Mouse (Mus musculus): Measurements from ENCODE around the gene Rit1.
"Not testable (repeated sequence)": the region's sequence is repeated elsewhere in the genome, so short reads cannot be mapped to it uniquely, and the experiment has no call there.

Rit1 gene

GRCm38 (mm10) chr3:88738641-88739040 is 22.0 kb downstream of the Rit1 start:
- peak; percentile 52 to 55 for DNase-seq (ENCODE audit: low spot score in 2 of 2)

DNA sequence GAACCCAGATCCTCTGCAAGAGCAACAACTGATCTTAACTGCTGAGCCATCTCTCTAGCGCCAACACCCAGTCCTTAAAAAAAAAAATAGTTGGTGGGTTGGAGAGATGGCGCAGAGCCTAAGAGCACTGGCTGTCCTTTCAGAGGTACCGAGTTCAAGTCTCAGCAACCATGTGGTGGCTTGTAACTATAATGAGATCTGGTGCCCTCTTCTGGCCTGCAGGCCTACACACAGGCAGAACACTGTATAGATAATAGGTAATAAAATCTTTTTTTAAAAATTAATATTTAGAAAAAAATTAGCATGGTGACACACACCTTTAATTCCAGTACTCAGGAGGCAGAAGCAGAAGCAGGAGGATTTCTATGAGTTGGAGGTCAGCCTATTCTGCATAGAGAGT is 23.5 kb downstream of the Rit1 start:
- DNase-seq (ENCODE audit: low spot score in 2 of 2): no peak

GRCm38 (mm10) chr3:88745534-88745933 is 28.9 kb downstream of the Rit1 start:
- DNase-seq (ENCODE audit: low spot score in 2 of 2): no peak

DNA sequence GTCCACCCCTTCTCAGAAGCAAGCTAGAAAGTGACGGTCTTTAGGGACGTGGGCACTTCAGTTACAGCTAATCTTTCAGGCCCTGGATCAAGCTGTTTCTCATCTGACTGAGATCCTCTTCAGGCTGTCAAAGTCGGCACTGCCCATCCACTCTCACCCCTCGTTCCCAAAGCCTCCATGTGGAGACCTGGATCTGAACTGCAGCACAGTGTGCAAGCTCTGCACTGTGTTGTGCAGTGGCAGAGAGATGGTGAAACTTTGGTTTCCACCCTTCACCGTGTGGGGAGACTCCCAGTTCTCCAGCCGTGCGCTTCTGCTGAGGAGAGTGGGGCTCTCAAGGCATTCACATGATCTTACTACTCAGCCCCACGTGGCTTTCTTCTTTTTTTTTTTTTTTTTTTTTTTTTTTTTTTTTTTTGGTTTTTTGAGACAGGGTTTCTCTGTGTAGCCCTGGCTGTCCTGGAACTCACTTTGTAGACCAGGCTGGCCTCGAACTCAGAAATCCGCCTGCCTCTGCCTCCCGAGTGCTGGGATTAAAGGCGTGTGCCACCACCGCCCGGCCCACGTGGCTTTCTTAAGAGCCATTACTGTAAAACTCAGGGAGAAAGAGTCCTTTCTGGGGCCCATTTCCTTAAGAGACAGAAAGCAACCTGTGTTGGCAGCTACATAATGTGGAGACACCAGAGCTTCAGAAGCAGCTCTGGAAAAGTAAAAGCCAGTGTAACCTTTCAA is 29.7 kb downstream of the Rit1 start:
- DNase-seq (ENCODE audit: low spot score in 2 of 2): no peak

DNA sequence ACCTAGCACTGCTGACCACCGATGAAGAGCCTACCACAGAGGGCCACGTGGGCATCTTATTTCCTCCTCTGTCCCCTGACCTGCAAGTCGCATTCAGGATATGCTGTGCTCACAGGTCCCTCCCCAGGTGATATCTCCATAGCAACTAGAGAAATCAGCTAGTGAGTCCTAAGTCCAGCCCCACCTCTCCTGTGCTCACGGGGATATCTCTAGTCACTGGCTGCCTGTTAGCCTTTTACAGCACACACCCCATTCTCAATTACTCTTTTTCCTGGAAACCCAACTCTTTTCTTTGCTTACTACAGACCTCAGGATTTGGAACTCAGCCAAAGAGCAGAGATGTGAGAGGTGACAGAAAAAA is 30.2 kb downstream of the Rit1 start:
- no peak for DNase-seq (ENCODE audit: low spot score in 2 of 2)

DNA sequence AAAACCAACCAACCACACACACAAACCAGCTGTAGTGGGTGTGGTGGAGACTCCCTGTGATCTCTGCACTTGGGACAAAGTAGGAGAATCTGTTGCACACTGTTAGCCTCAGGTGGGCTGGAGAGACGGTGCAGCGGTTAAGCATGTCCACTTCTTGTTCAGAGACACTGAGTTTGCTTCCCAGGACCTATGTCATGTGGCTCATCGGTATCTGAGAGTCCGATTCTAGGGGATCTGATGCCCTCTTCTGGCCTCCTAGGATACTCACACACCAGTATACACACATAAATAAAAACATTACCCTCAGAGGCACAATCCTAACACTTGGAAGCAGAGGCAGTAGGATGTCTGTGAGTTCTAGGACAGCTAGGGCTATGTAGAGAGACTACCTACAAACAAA is 37.6 kb downstream of the Rit1 start:
- no peak for DNase-seq (ENCODE audit: low spot score in 2 of 2)

DNA sequence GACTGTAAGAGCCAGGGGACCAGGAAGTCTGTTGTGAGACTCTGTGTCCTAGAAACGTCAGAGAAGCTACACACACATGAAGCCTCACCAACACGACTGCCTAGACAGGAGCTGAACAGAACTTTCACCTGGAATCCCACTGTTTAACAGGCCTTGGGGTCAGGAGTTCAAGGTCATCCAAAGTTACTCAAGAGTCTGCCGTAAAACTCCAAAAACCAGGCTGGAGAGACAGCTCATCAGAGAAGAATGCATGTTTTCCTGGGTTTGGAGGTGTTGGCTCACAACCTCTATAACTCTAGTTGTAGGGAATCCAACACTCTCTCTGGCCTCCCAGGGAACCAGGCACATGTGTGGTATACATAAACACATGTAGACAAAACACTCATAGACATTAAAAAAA is 38.9 kb downstream of the Rit1 start:
- DNase-seq (ENCODE audit: low spot score in 2 of 2): no peak

GRCm38 (mm10) chr3:88756276-88756675 is 39.6 kb downstream of the Rit1 start:
- DNase-seq (ENCODE audit: low spot score in 2 of 2): no peak

GRCm38 (mm10) chr3:88758045-88758500 is 41.4 kb downstream of the Rit1 start:
- DNase-seq (ENCODE audit: low spot score in 2 of 2): peak; percentile 17 to 41

DNA sequence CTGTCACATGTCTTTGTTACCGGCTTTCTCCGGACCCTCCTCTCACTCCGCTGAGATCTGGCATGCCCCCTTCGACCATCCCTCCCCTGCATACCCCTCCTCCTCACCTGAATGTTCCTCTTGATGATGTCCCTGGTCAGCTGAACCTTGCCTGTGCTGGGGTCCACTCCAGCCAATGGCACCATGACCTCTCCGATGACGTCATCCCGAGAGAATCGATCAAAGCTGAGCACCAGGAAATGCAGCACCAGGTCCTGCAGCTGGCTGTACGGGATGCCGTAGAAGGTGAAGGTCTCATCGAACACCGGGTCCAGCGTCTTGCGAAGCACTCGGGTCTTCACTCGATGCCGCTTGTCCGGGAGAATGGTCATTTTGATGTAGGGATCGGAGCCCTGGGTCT is 45.0 kb downstream of the Rit1 start:
- DNase-seq (ENCODE audit: low spot score in 2 of 2): no peak

DNA sequence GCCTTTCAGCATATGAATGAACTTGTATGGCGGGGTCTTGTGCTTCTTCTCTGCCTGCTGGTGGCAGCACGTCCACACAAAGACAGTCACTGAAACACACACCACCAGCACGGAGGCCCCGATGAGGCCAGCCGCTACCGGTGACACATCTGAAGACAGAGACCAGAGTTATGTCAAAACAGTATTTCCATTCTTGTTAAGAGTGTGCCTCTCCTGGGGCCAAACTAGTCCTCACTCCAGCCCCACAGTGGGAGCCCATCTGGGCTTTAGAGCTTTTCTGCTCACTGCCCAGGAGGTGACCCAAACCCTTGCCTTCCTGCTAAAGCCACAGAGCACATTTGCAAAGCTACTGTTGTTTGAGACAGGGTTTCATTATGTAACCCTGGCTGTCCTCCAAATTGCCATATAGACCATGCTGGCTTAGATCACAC is 45.8 kb downstream of the Rit1 start:
- no peak for DNase-seq (ENCODE audit: low spot score in 2 of 2)

- not testable (repeated sequence) for DNase-seq (ENCODE audit: low spot score in 2 of 2)
These were observed 54.7 kb downstream of the Rit1 start for GRCm38 (mm10) chr3:88771189-88771940.

DNA sequence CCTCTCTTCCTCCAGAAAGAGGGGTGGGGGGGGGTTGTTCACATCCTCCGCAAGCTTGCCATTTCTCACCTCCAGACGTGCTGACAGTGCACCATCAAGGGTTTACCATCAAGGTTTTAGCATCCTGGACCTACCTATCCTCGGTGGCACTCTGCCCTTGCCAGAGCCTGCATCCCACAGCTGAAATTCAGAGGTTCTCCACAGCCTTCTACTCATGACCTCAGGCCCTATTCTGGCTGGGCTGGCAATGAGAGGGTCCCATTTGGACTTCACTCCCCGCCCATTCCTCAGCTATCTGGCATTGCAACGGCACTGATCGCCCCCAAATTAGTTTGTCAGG is 55.3 kb downstream of the Rit1 start:
- not testable (repeated sequence) for DNase-seq (ENCODE audit: low spot score in 2 of 2)

- peak; percentile 75 to 87 for DNase-seq (ENCODE audit: low spot score in 2 of 2)
These were observed 55.8 kb downstream of the Rit1 start for GRCm38 (mm10) chr3:88772399-88772798.

DNA sequence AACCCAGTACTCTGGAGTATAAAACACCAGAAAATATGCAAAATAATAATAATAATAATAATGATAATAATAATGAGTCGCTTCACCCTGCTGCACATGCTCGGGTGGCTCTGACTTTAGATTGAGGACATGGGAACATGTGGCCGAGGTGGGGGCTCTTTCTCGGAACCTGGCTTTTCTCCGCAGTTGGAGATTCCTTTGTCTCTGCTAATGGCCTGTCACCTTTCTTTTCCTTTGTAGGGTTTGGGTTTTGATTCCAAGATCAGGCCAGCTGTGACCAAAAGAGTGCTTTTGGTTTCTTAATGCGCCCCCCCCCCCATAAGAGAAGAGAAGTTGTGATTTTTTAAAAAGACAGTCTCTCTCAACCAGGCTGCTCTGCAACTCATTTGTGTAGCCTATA is 56.5 kb downstream of the Rit1 start:
- not testable (repeated sequence) for DNase-seq (ENCODE audit: low spot score in 2 of 2)

GRCm38 (mm10) chr3:88774939-88775841 is 58.6 kb downstream of the Rit1 start, which contains the start of gene Syt11:
TSS of gene Syt11 (minus strand) at chr3:88775164.
- peak in 1 of 2 experiments; percentile 41 for DNase-seq (ENCODE audit: low spot score in 2 of 2)

All from urinary bladder, postnatal 36 days (tissue).